Mouse (Mus musculus) CH12F3 (cell line): ENCODE results near the gene Rasgef1a.

Experiments
- in situ Hi-C: fragments of 300-500 bp; cut with MboI; formaldehyde crosslinking; loops from 2 replicates; pipeline ENCODE4 v1.14.3; 2020; ENCODE audit warnings: low sequenced_read_pairs

The Rasgef1a gene

DNA sequence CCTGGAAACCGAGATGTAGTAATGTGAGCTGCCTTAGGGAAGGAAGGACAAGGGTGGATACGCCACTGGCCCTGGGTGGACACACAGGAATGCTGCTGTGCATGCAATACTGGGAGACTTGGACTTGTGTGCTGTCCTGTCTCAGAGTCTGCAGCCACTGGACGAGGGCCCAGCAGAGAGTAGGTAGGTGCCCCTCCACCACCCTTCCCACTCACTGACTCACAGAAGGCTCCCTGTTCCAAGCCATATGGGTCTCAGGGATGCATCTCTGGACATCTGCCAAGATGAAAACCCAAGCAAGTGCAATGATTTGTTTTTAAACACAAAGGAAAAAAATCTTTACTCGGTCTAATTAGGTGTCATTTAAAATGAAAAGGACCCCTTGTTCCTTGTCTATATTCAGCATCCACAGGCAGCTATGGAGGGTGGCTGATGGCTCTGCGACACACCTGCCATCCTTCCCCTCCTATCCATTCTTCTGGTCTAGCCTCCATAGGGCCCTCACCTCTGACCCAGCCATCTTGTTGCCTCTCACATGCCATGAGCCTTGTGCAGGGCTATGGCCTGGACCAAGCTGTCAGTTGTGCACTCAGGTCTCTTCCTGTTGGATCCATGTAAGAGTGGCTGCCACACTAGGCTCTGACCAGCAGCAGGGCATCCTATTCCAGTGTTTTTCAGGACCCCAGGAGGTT, 59.2 kb downstream of the Rasgef1a start:
- in situ Hi-C loops = no loop called here

DNA sequence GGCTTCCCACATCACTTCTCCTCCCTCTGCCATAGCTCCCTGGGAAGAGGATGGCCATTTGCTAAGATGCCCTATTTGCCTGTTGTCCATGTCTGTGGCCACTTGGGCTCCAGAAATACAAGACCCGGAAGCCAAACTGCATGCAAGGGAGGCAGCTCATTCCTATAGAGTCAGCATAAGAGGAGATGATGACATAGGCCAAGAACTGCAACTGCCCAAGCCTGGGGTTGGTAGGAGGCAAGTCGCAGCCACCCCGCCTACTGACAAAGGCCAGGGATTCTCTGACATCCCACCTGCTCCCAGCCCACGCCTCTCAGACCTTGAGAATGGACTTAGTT, 59.7 kb downstream of the Rasgef1a start:
- in situ Hi-C loops = no loop called here

DNA sequence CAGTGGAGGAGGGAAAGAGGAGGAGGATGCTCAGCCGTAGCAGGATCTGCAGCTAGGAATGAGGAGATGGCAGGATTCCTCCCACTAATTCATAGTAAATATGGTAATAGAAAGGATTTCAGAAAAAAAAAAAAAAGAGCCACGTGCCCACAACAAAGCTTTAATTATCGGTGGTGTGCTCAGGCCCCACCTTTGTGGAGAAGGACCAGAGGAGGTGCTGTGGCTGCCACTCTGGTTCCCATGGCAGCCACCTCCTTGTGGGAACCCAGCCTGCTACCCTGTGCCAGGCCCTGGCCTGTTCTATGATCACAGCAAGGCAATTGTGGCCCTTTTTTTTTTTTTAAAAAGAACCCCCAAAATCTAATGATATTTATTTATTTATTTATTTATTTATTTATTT, 60.2 kb downstream of the Rasgef1a start:
- in situ Hi-C loops = no loop called here

DNA sequence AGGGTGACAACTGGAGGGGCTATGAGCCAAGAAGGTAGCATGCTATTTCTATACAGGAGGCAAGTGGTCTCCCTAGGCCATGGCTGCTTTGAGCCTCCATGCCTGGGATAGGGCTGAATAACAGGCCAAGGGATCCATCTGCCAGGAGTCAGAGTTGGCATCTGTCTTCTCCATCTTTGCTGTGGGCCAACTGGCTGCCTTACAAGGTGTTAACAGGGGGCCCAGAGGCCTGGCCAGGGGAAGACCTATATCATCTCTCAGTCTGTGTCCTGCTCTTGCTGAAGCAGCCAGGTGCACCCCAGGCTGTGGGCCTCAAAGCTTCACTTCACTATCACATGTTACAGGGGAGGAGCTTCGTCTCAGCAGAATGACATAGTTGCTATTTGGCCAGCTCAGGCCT, 60.9 kb downstream of the Rasgef1a start:
- in situ Hi-C loops = no loop called here

DNA sequence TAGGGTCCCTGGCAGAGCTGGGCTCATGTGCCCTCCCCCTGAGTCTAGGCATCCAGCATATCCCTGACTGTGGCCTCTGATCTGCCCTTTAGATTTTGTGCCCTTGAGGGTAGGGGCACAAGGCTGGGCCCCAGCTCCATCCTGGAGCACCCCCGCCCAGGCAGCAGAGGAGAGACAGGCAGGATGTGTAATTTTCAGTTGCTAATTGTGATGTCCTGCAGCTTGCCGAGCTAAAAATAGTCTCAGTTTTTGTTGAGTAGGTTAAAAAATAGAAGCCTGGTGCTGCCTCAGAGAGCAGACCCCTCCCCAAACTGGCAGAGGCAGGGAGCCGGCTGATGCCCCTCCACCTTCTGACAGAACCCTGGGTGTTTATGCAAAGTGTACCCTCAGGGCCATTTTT, 62.9 kb downstream of the Rasgef1a start:
- in situ Hi-C loops = no loop called here

DNA sequence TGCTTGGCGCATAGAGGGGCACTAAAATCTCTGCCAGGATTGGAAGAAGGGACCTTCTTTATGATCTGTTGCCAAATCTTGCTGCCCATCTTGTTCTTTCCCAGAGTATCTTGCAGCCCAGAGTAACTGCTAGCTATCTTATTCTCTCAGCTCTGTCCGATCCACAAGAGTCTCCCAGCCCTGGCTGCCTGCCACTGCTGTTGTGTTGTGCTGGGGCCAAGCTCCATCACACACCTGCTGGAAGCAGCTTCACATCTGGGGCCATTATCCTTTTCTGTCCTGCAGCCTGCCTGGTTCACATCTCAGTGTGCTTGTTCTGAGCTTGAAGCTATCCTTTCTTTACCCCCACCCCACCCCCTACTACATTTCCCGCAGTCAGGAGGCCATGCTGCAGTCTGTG, 65.0 kb downstream of the Rasgef1a start:
- in situ Hi-C loops = no loop called here

DNA sequence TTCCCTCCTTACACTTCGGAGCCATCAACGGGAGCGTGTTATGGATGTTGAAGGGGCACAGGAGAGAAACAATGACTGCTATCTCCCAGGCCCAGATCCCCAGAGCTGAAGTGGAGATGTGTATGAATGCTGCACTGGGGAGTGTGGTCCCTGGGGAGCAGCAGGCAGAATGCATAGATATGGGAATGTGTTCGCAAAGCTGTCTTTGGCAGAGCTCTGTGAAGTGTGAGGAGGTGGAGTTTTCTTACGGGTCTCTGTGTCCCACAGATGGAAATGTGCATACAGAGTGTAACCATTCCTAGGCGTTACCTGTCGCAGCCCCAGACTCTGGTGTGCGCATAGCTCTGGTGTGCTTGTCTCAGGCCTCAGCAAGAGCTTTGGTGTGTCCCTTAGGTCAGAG, 65.5 kb downstream of the Rasgef1a start:
- in situ Hi-C loops = no loop called here

DNA sequence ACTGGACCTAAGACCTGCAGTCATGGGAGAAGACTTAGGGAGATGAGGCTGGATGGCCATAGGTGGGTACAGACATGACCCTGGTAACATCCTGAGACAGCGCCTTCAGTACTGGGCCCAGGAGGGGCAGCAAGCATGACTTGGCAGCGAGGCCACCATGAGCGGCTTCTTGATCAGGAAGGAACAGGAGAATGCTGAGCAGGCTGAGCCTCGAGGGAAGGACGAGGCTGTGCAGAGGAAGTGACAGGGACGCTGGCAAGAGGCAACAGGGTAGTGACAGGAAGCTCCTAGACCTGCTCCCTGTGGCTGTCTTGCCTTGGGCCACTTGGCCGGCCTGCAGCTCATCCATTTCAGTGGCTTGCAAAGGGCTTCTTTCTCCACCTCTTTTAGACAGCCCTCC, 66.2 kb downstream of the Rasgef1a start:
- in situ Hi-C loops = no loop called here

DNA sequence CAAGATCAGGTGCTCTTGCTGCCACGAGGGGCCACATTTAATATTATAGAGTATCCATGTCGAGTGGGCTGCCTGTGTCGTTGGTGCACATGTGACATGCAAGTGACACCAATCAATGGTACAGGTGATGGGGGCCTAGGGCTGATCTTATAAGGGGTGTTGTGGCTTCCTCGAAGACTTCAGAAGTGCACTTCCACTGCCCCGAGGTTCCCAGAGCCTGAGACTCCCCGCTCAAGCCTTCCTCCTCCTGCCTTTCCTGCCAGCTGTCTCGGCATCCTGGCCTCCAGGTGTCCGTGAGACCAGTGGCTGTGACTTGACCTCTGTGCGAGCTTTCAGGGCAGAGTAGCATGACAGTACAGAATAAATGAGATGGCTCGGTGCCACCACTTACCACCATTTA, 67.5 kb downstream of the Rasgef1a start:
- in situ Hi-C loops = no loop called here

DNA sequence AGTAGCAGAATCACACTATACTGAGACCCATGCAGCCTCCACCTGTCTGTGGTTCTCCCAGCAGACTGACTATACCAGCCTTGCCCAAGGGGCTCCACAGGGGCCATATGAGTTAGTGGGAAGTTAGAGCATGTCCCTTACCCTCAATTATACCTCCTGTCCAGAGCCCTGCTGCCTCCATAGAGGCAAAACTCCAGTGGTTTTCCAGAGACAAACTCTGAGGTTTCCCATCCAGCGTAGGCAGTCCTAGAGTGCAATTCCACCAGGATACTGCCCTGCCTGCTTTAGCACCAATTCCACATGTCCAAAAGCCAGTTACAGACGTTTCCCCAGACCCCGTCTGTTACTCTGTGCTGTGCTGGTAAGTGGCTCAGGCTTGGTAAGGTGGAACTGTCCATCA, 68.1 kb downstream of the Rasgef1a start:
- in situ Hi-C loops = no loop called here

DNA sequence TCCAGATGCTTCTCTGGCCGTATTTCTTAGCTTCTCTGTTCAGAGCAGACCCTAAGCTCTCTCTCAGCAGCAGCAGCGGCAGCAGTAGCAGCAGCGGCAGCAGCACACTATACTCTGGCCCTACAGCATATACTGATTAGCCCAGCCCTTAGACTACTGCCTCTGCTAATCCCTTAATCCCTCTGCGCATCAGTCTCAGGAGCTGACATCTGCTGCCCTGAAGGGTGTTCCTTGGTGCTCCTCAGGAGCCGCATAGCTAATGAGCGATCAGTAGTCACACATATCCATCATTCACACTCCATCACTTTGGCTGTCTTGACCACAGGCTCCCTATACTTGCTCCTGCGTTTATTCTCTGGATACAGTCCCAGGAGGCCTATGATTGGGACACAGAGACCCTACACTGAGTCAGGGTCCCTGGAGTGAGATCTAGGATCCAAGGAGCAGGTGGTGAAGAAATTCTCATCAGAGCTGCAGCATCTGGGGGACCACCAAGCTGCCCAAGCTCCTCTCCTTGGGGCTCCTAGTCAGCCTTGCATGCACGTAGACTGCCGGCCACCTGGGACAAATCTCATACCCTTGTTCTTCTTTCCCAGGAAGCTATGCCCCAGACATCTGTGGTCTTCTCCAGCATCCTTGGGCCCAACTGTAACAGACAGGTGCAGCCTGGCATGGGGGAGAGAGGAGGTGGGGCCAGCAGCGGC, 68.7 kb downstream of the Rasgef1a start:
- in situ Hi-C loops = no loop called here

DNA sequence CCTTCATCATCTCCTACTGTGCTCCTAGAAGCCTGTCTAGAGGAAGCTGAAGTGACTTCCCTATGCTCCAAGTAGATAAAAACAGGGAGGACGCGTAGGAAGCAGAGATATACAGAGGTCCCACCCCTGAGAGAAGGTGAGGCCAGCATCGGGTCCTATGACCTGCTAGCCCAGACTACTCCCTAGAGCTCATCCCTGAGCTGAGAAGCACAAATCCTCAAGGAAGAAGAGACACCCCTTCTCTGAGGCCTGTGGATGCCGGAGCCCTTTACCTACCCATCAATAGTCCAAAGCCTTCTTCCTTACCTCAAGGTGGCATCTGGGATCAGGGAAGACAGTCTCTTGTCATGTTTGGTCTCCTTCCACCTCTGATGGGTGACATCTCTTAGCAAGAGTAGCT, 69.5 kb downstream of the Rasgef1a start:
- in situ Hi-C loops = no loop called here

DNA sequence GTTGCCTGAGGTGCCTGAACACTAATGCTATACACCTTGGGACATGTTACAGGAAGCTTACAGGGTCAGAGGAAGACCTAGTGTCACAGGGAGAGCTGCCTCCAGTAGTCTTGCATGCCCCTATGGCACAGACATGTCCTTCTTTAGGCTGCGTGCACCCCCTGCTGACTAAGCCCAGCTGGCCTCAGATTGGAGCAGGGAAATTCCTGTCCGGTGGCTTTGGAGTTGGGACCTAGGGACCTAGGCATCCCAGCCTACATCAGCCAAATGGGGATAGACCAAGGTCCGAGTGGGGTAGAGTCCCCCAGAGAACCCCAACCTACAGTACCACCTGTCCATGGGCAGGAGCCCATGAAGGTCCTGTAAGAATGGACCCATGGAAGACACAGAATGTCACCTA, 71.1 kb downstream of the Rasgef1a start:
- in situ Hi-C loops = no loop called here

DNA sequence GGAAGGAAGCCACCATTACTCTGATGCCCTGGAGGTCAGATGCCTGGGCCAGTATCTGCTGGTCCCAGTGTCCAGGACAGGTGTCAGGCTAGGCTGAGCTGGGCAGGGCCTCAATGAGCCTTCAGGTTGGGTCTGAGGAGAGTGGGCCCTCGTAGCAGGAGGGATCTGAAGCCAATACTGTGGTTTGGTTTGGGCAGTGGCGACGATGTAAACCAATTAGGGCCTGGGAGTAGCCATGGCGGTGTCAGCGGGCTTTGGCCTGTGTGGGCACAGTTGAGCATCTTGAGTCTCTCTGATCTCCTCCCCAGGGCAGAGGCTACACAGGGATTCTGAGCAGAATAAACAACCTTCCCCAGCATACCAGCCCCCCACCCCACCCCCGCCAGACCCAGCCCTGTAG, 72.4 kb downstream of the Rasgef1a start:
- in situ Hi-C loops = no loop called here

DNA sequence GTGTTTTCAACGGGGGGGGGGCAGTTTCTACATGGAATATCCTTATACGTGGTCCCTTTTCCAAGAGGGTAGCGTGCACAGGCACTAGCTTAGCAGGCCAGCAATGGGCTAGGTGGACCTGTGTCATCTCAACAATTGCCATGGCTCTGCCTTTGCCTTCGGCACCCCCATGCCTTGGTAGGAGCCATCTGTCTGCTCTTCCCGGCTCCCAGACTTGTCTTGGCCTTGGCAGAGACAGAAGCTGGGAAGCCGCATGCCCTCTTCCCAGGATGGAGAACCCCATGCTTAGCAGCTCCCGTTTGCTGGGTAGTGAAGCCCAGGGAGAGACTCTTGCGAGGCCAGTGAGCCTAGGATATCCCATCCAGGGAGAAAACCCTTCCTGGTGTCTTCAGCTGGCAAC, 73.4 kb downstream of the Rasgef1a start:
- in situ Hi-C loops = no loop called here

DNA sequence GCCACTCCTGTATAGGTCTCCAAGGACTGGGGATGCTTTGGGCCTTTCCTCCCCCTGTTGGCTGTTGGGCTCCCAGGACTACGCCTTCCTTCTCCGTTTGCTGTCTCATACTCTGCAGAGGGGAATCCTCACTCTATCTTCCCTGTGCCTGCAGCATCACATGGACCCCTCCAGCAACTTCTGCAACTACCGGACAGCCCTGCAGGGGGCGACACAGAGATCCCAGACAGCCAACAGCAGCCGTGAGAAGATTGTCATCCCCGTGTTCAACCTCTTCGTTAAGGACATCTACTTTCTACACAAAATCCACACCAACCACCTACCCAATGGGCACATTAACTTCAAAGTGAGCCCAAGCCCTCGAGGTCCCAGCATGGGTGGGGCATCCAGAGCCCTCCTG, 76.7 kb downstream of the Rasgef1a start:
- in situ Hi-C loops = no loop called here

DNA sequence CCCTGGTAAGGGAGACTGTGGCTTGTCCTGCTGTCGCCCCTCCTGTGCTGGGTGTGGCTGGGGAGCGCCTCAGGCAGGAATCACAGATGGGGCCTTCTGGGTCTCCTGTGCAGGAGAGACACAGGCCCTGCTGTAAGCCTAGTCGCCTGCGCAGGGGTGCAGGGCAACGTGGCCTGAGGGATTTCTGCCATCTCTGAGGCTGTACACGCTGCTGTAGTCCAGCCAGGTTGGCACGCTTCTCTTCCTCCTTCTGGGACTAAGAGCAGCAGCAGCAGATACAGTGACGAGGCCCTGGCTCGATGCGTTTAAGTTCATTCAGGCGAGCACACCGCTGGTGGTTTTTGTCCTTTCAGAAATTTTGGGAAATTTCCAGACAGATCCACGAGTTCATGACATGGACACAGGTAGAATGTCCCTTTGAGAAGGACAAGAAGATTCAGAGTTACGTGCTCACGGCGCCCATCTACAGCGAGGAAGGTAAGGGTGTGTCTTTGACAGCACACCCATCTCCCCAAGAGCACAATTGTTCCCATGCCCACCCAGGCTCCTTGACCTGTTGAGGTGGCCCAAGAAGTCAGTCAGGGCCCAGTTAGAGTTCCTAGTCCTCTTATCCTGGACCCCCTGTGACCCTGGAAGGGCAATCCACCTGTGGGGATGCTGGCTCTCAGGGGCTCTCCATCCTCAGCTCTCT, 77.7 kb downstream of the Rasgef1a start:
- in situ Hi-C loops = no loop called here

DNA sequence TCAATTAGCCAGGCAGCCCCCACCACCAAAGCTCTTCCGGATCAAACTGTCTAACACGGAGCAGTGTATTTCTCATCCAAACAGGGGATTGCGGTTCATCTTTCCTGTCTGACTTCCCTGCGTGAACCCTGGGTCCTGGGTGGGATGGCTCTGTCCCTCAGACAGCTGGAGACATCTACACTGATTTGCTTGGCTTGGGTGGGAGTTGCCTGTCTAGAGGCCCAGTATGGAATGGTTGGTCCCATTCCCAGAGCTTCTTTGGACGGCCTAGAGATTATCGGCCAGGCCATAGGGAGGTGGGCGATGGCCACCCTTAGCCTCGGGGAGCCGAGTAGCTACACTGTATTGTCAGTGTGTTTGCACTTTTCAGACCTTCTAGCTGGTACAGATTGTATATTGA, 79.6 kb downstream of the Rasgef1a start:
- in situ Hi-C loops = no loop called here

DNA sequence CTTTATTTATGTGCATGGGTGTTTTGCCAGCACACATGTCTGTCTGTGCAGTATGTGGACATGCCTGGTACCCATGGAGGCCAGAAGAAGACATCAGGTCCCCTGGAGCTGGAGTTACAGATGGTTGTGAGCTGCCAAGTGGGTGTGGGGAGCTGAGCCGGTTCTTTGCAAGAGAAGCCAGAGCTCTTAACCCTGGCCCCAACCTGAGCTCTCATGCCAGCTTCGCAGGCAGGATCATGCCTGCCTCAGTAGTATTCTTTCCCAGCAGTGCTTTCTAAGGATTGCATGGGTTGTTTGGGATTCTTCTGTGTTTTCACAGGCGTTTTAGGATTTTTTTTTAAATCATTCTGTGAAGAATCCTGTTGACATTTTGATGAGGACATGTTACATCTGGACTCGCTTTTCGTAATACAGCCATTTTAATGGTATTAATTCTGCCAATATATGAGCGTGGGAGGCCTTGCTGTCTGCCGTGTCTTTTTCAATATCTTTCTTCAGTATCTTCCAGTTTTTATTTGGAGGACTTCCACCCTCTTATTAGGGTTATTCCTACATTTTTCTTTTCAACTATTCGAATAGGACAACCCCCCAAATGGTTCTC, 86.6 kb downstream of the Rasgef1a start:
- in situ Hi-C loops = no loop called here

DNA sequence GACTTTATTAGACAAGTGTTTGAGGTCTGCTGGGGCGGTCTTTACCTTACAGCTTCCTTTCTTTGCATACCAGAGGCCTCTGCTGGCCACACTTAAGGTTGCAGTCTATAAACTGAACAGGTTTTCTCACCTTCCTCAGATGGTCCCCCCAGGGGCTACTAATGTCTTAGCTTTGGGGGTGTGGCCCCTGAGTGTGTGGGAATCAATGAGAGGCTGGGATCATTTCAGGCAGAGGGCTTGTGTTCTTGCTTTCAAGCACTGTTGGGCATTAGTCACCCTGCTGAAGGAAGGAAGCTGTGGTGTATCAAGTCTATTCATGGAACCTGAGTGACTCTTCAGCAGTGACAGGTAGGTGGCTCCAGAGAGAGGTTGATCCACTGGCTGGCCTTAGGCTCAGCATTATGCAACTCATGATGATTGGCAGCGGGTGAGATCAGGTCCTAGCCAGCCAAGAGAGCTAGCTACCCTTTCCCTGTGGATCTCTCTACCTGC, 88.1 kb downstream of the Rasgef1a start:
- in situ Hi-C loops = no loop called here

DNA sequence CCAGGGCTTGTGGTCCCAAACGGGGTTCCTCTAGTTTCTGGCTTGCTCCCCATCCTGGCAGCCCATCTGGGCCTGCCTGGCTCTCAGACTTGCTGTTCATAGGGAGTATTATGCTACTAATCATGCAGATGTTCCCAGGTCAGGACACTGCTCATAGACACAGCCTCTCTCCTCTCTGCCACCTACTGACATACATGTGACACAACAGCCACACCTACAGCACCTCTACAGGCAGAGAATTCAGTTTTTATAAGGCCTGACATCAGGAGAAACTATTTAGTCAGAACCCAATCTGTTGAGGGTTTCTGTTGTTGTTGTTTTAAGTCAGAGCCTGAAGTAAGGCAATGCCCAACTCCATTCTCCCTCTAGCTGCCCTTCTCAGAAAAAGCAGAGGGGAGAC, 100.6 kb downstream of the Rasgef1a start:
- in situ Hi-C loops = no loop called here

DNA sequence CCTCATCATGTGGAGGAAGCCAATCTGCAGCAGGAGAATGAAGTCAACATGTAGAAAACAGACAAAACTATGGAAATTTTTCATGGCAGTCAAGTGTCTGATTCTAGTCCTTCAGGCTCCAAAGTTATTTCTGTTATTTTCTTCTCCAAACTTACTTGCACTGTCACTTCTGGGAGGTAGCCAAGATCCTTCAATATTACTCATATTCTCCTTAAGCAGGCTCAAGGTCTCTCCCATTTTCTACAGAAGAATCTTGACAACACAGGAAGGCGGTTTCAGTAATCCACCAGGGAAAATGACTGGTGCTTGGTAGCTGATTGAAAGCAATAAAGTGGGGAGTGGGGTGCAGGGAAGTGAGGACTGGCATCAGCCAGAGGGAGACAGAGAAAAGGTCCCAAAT, 111.5 kb downstream of the Rasgef1a start:
- in situ Hi-C loops = no loop called here
